Mouse (Mus musculus) hindbrain, postnatal 0 days (tissue): ENCODE measurements at regions not wholly inside any gene's neighbourhood (a gene's known extent, or its start where the extent isn't known, plus 50 kb on each side); places are given as distances from the start of the nearest gene placed in this dataset.

Experiments
- ATAC-seq: fragments of 200-750 bp; cut with Nextera tagmentation; 2 replicates; pipeline ENCODE4 v1.8.0; 2017; ENCODE audit warnings: mild to moderate bottlenecking, moderate TSS enrichment, moderate library complexity
- DNase-seq: peaks from one replicate; pipeline ENCODE4 v3.0.0-alpha.2; 2015; ENCODE audit warnings: low spot score
- H3K27ac ChIP-seq: fragments of 300-500 bp; sonication (generic); 2 replicates; pipeline ENCODE4 v1.5.1; 2014; ENCODE audit warnings: mild to moderate bottlenecking
- H3K27me3 ChIP-seq: fragments of 300-500 bp; sonication (generic); 2 replicates; pipeline ENCODE4 v1.6.1; 2014; ENCODE audit warnings: low read length, mixed read lengths; ENCODE audit not compliant: insufficient read depth
- H3K36me3 ChIP-seq: fragments of 300-500 bp; sonication (generic); 2 replicates; pipeline ENCODE4 v1.6.1; 2014; ENCODE audit warnings: low read length, mixed read lengths; ENCODE audit not compliant: insufficient read depth
- H3K4me1 ChIP-seq: fragments of 300-500 bp; sonication (generic); 2 replicates; pipeline ENCODE4 v1.6.1; 2014; ENCODE audit warnings: antibody characterized with exemption, low read length, mixed read lengths; ENCODE audit not compliant: insufficient read depth
- H3K4me2 ChIP-seq: fragments of 300-500 bp; sonication (generic); 2 replicates; pipeline ENCODE4 v1.6.1; 2014; ENCODE audit warnings: low read depth, mild to moderate bottlenecking, low read length, moderate library complexity, mixed read lengths
- H3K4me3 ChIP-seq: fragments of 300-500 bp; sonication (generic); 2 replicates; pipeline ENCODE4 v1.5.1; 2014; ENCODE audit warnings: low read length
- H3K9ac ChIP-seq: fragments of 300-500 bp; sonication (generic); replicated peaks from 2 replicates; pipeline ENCODE4 v1.6.1; 2014; ENCODE audit warnings: mild to moderate bottlenecking, low read length, moderate library complexity, mixed read lengths
- H3K9me3 ChIP-seq: fragments of 300-500 bp; sonication (generic); 2 replicates; pipeline ENCODE4 v1.6.1; 2016; ENCODE audit warnings: low read length, mixed read lengths
- CTCF ChIP-seq: IDR thresholded peaks from 2 replicates; pipeline ENCODE4 v1.5.1; 2016; ENCODE audit warnings: antibody characterized with exemption, control low read depth, low read depth
- WGBS: fragments of 180-500 bp; shearing (Covaris S2); extraction: QIAGEN DNeasy Blood & Tissue Kit; methylation state at CpG from one replicate; pipeline ENCODE4 v1.1.7; 2014; 5-methylcytosine and 5-hydroxymethylcytosine counted together

- no peak overlapping the region for H3K4me3 ChIP-seq
- no peak overlapping the region for H3K9ac ChIP-seq
- no peaks in the 10 kb centered on the region for H3K9me3 ChIP-seq
- WGBS: 30% methylated on average over 1 of the region's 1 CpGs
- H3K27me3 ChIP-seq: no peaks in the 10 kb centered on the region
- H3K4me2 ChIP-seq: no peak overlapping the region
- peak; percentile 43 for DNase-seq
- H3K27ac ChIP-seq: no peak overlapping the region
- no peak for TF ChIP-seq CTCF
- H3K4me1 ChIP-seq: peaks cover 3% of the 10 kb centered on the region; the same call in 1 of the 2 replicates
- no peaks in the 10 kb centered on the region for H3K36me3 ChIP-seq
- ATAC-seq: no peak
These were observed 158.5 kb downstream of the Maf start for GRCm38 (mm10) chr8:115549112-115549511.

- DNase-seq (no peak), ATAC-seq (no peak)
- TF ChIP-seq CTCF: no peak
- Histone ChIP-seq H3K9me3 (no peaks in the 10 kb centered on the region), H3K36me3 (no peaks in the 10 kb centered on the region), H3K4me2 (no peak overlapping the region), H3K27me3 (no peaks in the 10 kb centered on the region), H3K4me3 (no peak overlapping the region), H3K9ac (no peak overlapping the region), H3K4me1 (peaks cover 3% of the 10 kb centered on the region; the same call in 1 of the 2 replicates), H3K27ac (no peak overlapping the region)
- WGBS: 80% methylated on average over 6 of the region's 6 CpGs
These were observed 163.5 kb downstream of the Maf start for GRCm38 (mm10) chr8:115544067-115544466.

DNA sequence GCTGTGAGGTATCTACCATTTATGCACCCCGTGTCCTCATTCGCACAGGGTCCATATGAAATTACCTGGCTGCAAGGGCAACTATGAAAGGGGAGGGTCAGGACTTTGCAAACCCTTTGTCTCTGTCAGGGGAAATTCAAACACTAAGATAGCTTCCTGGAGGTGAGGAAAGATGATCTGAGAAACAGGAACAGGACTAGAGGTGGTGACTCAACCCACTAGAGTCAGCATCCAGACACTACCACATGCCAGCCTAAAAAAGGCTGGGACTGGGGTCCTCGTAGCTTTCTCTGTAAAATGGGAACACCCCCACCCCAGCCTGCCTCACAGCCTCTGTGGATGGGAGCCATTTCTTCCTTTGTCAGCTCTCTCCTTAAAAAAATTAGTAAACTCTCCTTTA is 164.7 kb downstream of the Maf start:
- Histone ChIP-seq H3K27ac (no peak overlapping the region), H3K36me3 (no peaks in the 10 kb centered on the region), H3K9me3 (no peaks in the 10 kb centered on the region), H3K9ac (no peak overlapping the region), H3K27me3 (no peaks in the 10 kb centered on the region), H3K4me2 (no peak overlapping the region), H3K4me3 (no peak overlapping the region), H3K4me1 (no peaks in the 10 kb centered on the region)
- TF ChIP-seq CTCF: no peak
- WGBS: 90% methylated on average over 3 of the region's 3 CpGs
- no peak for ATAC-seq
- DNase-seq: no peak

- no peak for TF ChIP-seq CTCF
- H3K9ac ChIP-seq: no peak overlapping the region
- ATAC-seq (no peak), DNase-seq (no peak)
- WGBS: 59% methylated on average over 9 of the region's 9 CpGs
- H3K4me2 ChIP-seq: no peak overlapping the region
- no peaks in the 10 kb centered on the region for H3K9me3 ChIP-seq
- no peak overlapping the region for H3K4me3 ChIP-seq
- H3K27me3 ChIP-seq: no peaks in the 10 kb centered on the region
- H3K36me3 ChIP-seq: no peaks in the 10 kb centered on the region
- no peak overlapping the region for H3K27ac ChIP-seq
- H3K4me1 ChIP-seq: 0 out of 2 replicates have a peak, but pooled peaks cover 5% of the 10 kb centered on the region
These were observed 168.0 kb downstream of the Maf start for GRCm38 (mm10) chr8:115539600-115539999.

- WGBS: 89% methylated on average over 4 of the region's 4 CpGs
- Histone ChIP-seq H3K9ac (no peak overlapping the region), H3K4me3 (no peak overlapping the region)
These were observed 169.4 kb downstream of the Maf start for GRCm38 (mm10) chr8:115538236-115538635.

DNA sequence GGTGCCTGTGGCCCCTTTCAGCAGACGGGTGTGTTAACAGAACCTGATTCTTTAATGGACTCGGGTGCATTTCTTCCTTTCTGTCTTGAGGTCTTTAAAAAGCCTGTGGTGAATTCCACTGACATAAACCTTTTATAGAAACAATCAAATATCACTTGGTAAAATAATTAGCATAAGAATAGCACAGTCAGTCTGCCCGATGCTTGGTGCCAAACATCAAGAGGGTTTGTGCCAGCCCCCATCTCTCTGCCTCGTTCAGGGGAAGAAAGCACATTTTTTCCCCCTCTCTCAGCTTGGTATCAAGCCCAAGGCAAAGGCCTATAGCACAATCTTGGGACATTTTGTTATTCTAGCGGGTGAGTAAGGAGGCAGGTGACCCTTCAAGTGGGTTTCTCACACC is 169.8 kb downstream of the Maf start:
- DNase-seq: no peak
- TF ChIP-seq CTCF: no peak
- no peak overlapping the region for H3K4me2 ChIP-seq

More at GRCm38 (mm10) chr8:115538236-115538635, 169.4 kb downstream of the Maf start:
- Histone ChIP-seq H3K4me1 (0 out of 2 replicates have a peak, but pooled peaks cover 5% of the 10 kb centered on the region), H3K27me3 (no peaks in the 10 kb centered on the region), H3K27ac (no peak overlapping the region), H3K36me3 (no peaks in the 10 kb centered on the region), H3K4me2 (no peak overlapping the region), H3K9me3 (no peaks in the 10 kb centered on the region)
- no peak for DNase-seq
- no peak for TF ChIP-seq CTCF
- ATAC-seq: no peak

GRCm38 (mm10) chr8:115536554-115537346 is 170.8 kb downstream of the Maf start:
- Histone ChIP-seq H3K9me3 (no peaks in the 10 kb centered on the region), H3K9ac (no peak overlapping the region), H3K4me2 (no peak overlapping the region), H3K36me3 (no peaks in the 10 kb centered on the region), H3K4me1 (0 out of 2 replicates have a peak, but pooled peaks cover 5% of the 10 kb centered on the region), H3K27ac (no peak overlapping the region), H3K4me3 (no peak overlapping the region), H3K27me3 (no peaks in the 10 kb centered on the region)
- peak; percentile 49 for DNase-seq
- WGBS: 47% methylated on average over 19 of the region's 19 CpGs
- TF ChIP-seq CTCF: no peak
- no peak for ATAC-seq

More for the DNA sequence above, 169.8 kb downstream of the Maf start:
- 0 out of 2 replicates have a peak, but pooled peaks cover 5% of the 10 kb centered on the region for H3K4me1 ChIP-seq
- no peaks in the 10 kb centered on the region for H3K36me3 ChIP-seq
- H3K9me3 ChIP-seq: no peaks in the 10 kb centered on the region
- no peaks in the 10 kb centered on the region for H3K27me3 ChIP-seq
- H3K9ac ChIP-seq: no peak overlapping the region
- no peak for ATAC-seq
- no peak overlapping the region for H3K4me3 ChIP-seq
- 31% methylated on average over 5 of the region's 5 CpGs for WGBS
- H3K27ac ChIP-seq: no peak overlapping the region
